Mouse (Mus musculus): Measurements from ENCODE around the gene Ebf3.
A peak's percentile ranks its signal among the peaks of the same experiment; 100 is the strongest.

The Ebf3 gene

DNA sequence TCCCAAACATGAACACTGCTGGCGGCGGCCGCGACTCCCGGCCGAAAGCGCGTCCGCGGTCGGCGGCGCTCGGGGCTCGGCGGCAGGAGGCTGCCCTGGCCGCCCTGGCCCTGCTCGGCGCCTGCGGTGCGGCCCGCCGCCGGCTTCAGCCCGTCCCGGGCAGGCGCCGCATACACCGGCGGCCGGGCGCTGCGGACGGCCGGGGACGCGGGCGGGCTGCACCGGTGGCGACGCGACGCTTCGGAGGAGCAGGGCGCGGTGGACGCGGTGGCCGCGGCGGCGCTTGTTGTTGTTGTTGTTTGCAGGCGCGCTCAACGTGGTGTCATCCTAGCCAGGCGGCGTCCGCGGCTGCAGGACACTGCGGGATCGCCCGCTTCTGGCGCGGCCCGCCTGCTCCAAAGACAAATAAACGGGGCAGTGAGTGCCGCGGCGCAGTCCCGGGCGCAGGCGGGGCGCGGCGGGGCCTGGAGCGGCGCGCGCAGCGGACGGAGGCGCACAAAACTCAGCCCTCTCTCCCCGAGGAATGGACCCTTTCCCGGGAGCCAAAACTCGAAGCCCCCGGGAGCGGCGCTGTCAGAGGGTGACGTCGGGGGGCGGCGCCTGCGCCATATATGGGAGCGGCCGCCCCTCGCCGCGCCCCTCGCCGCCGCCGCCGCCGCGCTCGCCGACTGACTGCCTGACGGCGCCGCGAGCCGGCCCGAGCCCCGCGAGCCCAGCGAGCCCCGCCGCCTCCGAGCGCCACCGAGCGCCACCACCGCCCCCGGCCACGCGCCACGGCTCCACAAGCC is at the start of gene Ebf3:
TSS of gene Ebf3 (minus strand) at position 542 of the 788 bp plus-strand sequence.
- peak; percentile 96 for DNase-seq (ENCODE audit: low read depth)

- DNase-seq (ENCODE audit: low read depth): peak; percentile 45
Measured at GRCm38 (mm10) chr7:137346860-137347259, 32.6 kb upstream of the Ebf3 start.

GRCm38 (mm10) chr7:137346068-137346467 is 31.8 kb upstream of the Ebf3 start:
- DNase-seq (ENCODE audit: low read depth): peak; percentile 8

- no peak for DNase-seq (ENCODE audit: low read depth)
Measured at GRCm38 (mm10) chr7:137333951-137334350, 19.7 kb upstream of the Ebf3 start.

DNA sequence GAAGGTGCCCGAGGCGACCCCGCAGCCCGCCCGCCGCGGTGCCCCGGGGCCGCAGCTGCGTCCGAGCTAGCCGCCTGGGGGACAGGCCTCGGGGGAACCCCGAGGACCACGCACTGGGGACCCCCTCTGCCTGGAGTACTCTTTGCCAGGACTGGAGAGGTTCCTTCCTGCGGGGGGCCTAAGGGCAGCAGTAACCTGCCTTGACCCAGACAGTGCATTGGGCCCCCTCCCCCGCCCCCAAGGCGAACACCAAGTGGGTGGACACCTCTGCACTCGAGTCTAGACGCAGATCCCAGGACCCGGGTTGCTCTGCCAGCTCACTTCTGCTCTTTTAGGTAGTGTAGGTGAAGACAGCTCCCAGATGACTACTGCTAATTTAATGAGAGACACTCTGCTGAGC is 8.7 kb upstream of the Ebf3 start:
- DNase-seq (ENCODE audit: low read depth): no peak

DNA sequence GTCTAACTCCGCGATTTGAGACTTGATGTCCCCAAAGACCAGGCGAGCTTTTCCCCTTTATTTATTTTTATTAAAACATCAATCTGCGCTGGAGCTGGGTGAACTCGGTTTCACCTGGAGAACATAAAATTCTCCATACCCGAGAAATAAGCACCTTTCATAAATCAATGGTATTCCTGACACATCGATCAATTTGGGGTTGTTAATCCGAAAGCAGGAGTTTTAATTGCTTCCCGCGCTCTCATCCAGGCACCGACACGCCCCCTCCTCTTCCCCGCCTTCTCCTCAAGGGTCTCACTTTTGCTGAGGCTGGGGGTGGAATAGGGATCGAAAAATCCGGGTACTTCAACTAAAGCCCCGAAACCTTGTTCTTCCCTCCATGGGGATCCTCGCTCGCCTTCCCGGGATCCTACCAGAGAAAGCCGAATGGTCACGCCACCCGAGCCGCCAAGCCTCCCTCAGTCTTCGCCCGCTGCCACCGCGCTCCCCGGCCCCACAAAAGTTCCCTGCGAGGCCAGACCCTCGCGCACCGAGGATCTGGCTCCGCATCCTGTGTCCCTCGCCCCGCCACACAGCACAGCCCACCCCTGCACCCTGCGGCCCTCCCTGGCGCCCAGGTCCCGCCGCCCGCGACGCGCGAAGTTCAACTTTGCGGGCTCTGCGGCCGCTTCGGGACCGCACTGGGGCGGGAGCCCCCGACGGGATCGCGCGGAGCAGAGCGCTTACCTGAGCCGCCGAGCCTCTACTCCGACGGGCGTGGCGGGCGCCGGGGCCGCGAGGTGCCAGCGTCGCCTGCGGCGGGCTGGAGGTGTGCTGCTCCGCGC is 7.9 kb upstream of the Ebf3 start:
- no peak for DNase-seq (ENCODE audit: low read depth)

GRCm38 (mm10) chr7:137321141-137321813 is 7.0 kb upstream of the Ebf3 start:
- DNase-seq (ENCODE audit: low read depth): peak; percentile 79

DNA sequence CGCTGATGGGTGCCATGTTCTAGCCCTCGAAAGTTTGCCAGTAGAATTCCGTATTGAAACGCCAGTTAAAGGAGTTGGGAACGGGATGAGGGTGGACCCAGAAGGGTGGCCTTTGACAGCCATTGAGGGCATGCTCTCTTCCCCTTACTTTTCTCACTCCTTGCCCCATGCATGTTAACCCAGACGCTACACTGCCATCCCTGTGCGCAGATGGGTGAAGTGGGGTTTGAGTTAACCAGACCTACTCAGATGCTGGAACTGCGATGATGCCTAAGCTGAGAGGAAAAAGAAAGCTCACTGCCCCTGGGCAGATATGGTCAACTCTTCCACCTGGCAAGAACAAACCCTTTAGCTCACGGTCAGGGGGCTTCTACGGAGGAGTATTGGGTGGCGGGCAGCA is 6.1 kb upstream of the Ebf3 start:
- no peak for DNase-seq (ENCODE audit: low read depth)

- no peak for DNase-seq (ENCODE audit: low read depth)
Measured at GRCm38 (mm10) chr7:137318924-137319885, 5.0 kb upstream of the Ebf3 start.

DNA sequence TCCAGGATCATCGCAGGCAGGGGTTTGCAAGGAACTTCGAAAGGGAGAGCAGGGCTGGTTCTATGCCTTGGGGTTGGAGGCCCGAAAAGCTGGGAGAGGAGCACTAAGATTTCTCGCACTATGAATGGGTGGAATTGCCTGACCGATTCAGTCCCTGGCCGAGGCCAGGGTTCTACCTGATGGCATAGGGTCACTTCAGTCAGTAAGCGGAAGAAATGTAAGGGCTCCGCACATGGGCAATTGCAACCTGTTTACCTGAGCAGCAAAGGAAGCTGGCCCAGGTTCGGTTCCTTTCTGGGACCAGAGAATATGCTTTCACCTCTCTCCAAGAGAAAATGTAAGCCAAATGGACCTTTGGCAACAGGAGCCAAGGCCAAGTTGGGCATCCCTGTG is 4.1 kb upstream of the Ebf3 start:
- DNase-seq (ENCODE audit: low read depth): no peak

- DNase-seq (ENCODE audit: low read depth): no peak
Measured at GRCm38 (mm10) chr7:137317659-137318382, 3.6 kb upstream of the Ebf3 start.

DNA sequence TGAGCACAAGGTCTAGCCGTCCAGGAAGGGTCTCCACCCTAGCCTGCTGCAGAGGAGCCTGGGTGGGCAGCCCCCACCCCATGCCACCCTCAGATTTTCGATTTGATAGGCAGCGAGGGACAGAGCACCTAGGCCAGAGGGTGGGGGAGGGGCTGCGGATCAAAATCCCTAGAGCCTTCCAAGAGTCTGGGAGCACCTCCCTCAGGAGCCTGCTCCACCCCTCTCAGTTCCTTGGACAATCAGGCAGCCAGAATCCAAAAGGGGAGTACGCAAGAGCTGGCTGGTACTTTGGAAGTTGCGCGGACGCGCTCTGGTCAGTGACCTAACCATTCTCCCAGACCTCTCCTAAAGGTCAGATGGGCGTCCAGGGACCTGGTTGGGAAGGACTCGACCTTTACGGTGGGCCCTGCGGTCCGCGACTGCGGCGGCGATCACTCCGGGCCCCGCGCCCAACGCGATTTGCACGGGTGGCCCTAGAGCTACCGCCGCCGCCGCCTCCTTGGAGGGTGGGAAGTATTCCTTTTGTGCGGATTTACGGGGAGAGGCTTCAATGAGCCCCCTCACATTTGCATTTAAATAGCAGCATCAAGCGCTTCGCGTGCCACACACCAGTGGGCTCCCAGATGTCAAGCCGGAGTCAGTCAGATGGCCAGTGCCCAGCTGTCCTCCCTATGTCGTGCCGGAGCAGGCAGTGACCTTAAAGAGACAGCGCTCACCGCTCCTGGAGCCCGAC is 2.8 kb upstream of the Ebf3 start:
- DNase-seq (ENCODE audit: low read depth): no peak

- DNase-seq (ENCODE audit: low read depth): no peak
Measured at GRCm38 (mm10) chr7:137316181-137316925, 2.1 kb upstream of the Ebf3 start.

- no peak for DNase-seq (ENCODE audit: low read depth)
Measured at GRCm38 (mm10) chr7:137315544-137315940, 1.3 kb upstream of the Ebf3 start.

- DNase-seq (ENCODE audit: low read depth): no peak
Measured at GRCm38 (mm10) chr7:137314710-137315543, 682 bp upstream of the Ebf3 start.

- peak; percentile 63 for DNase-seq (ENCODE audit: low read depth)
Measured at GRCm38 (mm10) chr7:137313183-137313903, 902 bp downstream of the Ebf3 start.

GRCm38 (mm10) chr7:137312933-137313182 is 1.4 kb downstream of the Ebf3 start:
- no peak for DNase-seq (ENCODE audit: low read depth)

All from NIH3T3 (cell line).